Mouse (Mus musculus) MEL (cell line): ENCODE measurements at regions not wholly inside any gene's neighbourhood (a gene's known extent, or its start where the extent isn't known, plus 50 kb on each side); places are given as distances from the start of the nearest gene placed in this dataset.
"Not testable (repeated sequence)": the region's sequence is repeated elsewhere in the genome, so short reads cannot be mapped to it uniquely, and the experiment has no call there.

Source experiments
- DNase-seq: peaks from one replicate; pipeline ENCODE4 v3.0.0; 2011; ENCODE audit warnings: low read depth, low spot score
- H3K27ac ChIP-seq: 2 replicates; pipeline ENCODE4 v1.5.1; 2012; ENCODE audit warnings: low read depth, mild to moderate bottlenecking, control low read depth, low read length, moderate library complexity; ENCODE audit not compliant: control insufficient read depth
- H3K27me3 ChIP-seq, 2 experiments: fragments of 150-350 bp in 1 of 2; sonication (generic) in 1 of 2; 2 replicates each; pipeline ENCODE4 v1.6.1; 2012; ENCODE audit warnings: low read length in 2 of 2, mild to moderate bottlenecking in 2 of 2, improper control_type of control experiment in 1 of 2, moderate library complexity in 1 of 2; ENCODE audit not compliant: insufficient read depth in 2 of 2, control insufficient read depth in 1 of 2
- H3K36me3 ChIP-seq, 2 experiments: 2 replicates each; pipeline ENCODE4 v1.6.1; 2012 to 2014; ENCODE audit warnings: low read length in 2 of 2, improper control_type of control experiment in 1 of 2, inconsistent platforms in 1 of 2, mild to moderate bottlenecking in 1 of 2; ENCODE audit not compliant: insufficient read depth in 2 of 2, control insufficient read depth in 1 of 2
- H3K4me1 ChIP-seq, 2 experiments: fragments of 150-350 bp in 1 of 2; sonication (generic) in 1 of 2; 2 replicates each; pipeline ENCODE4 v1.6.1; 2012; ENCODE audit warnings: low read length in 2 of 2, improper control_type of control experiment in 1 of 2, mild to moderate bottlenecking in 1 of 2; ENCODE audit not compliant: insufficient read depth in 2 of 2, control insufficient read depth in 1 of 2
- H3K4me3 ChIP-seq, 2 experiments: fragments of 150-350 bp in 1 of 2; sonication (generic) in 1 of 2; 2 replicates each; pipeline ENCODE4 v1.5.1; 2012; ENCODE audit warnings: low read depth in 2 of 2, low read length in 2 of 2, mild to moderate bottlenecking in 2 of 2, moderate library complexity in 2 of 2, control low read depth in 1 of 2, improper control_type of control experiment in 1 of 2; ENCODE audit not compliant: control insufficient read depth in 1 of 2, insufficient read depth in 1 of 2
- H3K79me2 ChIP-seq: 2 replicates; pipeline ENCODE4 v1.6.1; 2012; ENCODE audit warnings: mild to moderate bottlenecking, low read length, moderate library complexity; ENCODE audit not compliant: control insufficient read depth, poor library complexity, insufficient read depth
- H3K9ac ChIP-seq: 2 replicates; pipeline ENCODE4 v1.6.1; 2012; ENCODE audit warnings: low read depth, mild to moderate bottlenecking, control low read depth, low read length, moderate library complexity; ENCODE audit not compliant: control insufficient read depth, poor library complexity, severe bottlenecking
- H3K9me3 ChIP-seq: fragments of 150-350 bp; sonication (generic); replicated peaks from 2 replicates; pipeline ENCODE4 v1.6.1; 2012; ENCODE audit warnings: mild to moderate bottlenecking, low read length, improper control_type of control experiment, moderate library complexity; ENCODE audit not compliant: insufficient read depth
- BHLHE40 ChIP-seq: IDR thresholded peaks from 2 replicates; pipeline ENCODE4 v1.6.1; 2012; ENCODE audit warnings: low read depth, mild to moderate bottlenecking, inconsistent platforms, low read length, improper control_type of control experiment, borderline replicate concordance
- CHD2 ChIP-seq: IDR thresholded peaks from 2 replicates; pipeline ENCODE4 v1.6.1; 2011; ENCODE audit warnings: low read length, improper control_type of control experiment
- CTCF ChIP-seq, 3 experiments: IDR thresholded peaks in 2 of 3; conservative IDR thresholded peaks in 1 of 3; 2 replicates each; pipeline ENCODE4 v1.5.1; 2011 to 2012; ENCODE audit warnings: low read length in 3 of 3, low read depth in 2 of 3, mild to moderate bottlenecking in 2 of 3, improper control_type of control experiment in 1 of 3, inconsistent platforms in 1 of 3, mixed read lengths in 1 of 3, moderate library complexity in 1 of 3; ENCODE audit not compliant: control insufficient read depth in 1 of 3, insufficient read depth in 1 of 3, poor library complexity in 1 of 3, severe bottlenecking in 1 of 3
- E2F4 ChIP-seq: IDR thresholded peaks from 2 replicates; pipeline ENCODE4 v1.6.1; 2011; ENCODE audit warnings: low read depth, low read length, improper control_type of control experiment, borderline replicate concordance
- GABPA ChIP-seq: IDR thresholded peaks from 2 replicates; pipeline ENCODE4 v1.6.1; 2012; ENCODE audit warnings: low read depth, mild to moderate bottlenecking, inconsistent platforms, low read length, improper control_type of control experiment, moderate library complexity
- GATA1 ChIP-seq: IDR thresholded peaks from 2 replicates; pipeline ENCODE4 v1.6.1; 2011; ENCODE audit warnings: low read depth, low read length, improper control_type of control experiment
- MEF2A ChIP-seq: IDR thresholded peaks from 2 replicates; pipeline ENCODE4 v1.6.1; 2014; ENCODE audit warnings: low read depth, mild to moderate bottlenecking, inconsistent platforms, low read length, improper control_type of control experiment; ENCODE audit not compliant: poor library complexity, insufficient replicate concordance, severe bottlenecking; ENCODE audit errors: extremely low read depth
- MYC ChIP-seq: IDR thresholded peaks from 2 replicates; pipeline ENCODE4 v1.6.1; 2011; ENCODE audit warnings: low read depth, mild to moderate bottlenecking, low read length, improper control_type of control experiment, moderate library complexity
- NELFE ChIP-seq: IDR thresholded peaks from 2 replicates; pipeline ENCODE4 v1.6.1; 2011; ENCODE audit warnings: low read depth, low read length, improper control_type of control experiment
- POLR2A ChIP-seq, 2 experiments: IDR thresholded peaks; 2 replicates each; pipeline ENCODE4 v1.6.1; 2011 to 2012; ENCODE audit warnings: low read length in 2 of 2, mild to moderate bottlenecking in 2 of 2, control low read depth in 1 of 2, improper control_type of control experiment in 1 of 2, low read depth in 1 of 2, moderate library complexity in 1 of 2; ENCODE audit not compliant: control insufficient read depth in 1 of 2, insufficient read depth in 1 of 2, poor library complexity in 1 of 2
- POLR2AphosphoS2 ChIP-seq: IDR thresholded peaks from 2 replicates; pipeline ENCODE4 v1.6.1; 2011; ENCODE audit warnings: low read length, improper control_type of control experiment
- POLR2AphosphoS5 ChIP-seq: IDR thresholded peaks from 2 replicates; pipeline ENCODE4 v1.6.1; 2012; ENCODE audit warnings: low read depth, borderline replicate concordance, mild to moderate bottlenecking, inconsistent platforms, low read length, moderate library complexity, mixed read lengths
- SMC3 ChIP-seq: IDR thresholded peaks from 2 replicates; pipeline ENCODE4 v1.6.1; 2011; ENCODE audit warnings: low read depth, low read length, improper control_type of control experiment
- TAL1 ChIP-seq: IDR thresholded peaks from 2 replicates; pipeline ENCODE4 v1.6.1; 2012; ENCODE audit warnings: mild to moderate bottlenecking, inconsistent platforms, low read length, moderate library complexity, mixed read lengths
- UBTF ChIP-seq: IDR thresholded peaks from 2 replicates; pipeline ENCODE4 v1.6.1; 2012; ENCODE audit warnings: low read depth, mild to moderate bottlenecking, inconsistent platforms, low read length, improper control_type of control experiment, moderate library complexity, borderline replicate concordance; ENCODE audit not compliant: insufficient read depth
- ZC3H11A ChIP-seq: IDR thresholded peaks from 2 replicates; pipeline ENCODE4 v1.6.1; 2012; ENCODE audit warnings: low read depth, mild to moderate bottlenecking, inconsistent platforms, low read length, improper control_type of control experiment
- ZKSCAN1 ChIP-seq: IDR thresholded peaks from 2 replicates; pipeline ENCODE4 v1.6.1; 2012; ENCODE audit warnings: low read depth, mild to moderate bottlenecking, inconsistent platforms, low read length, improper control_type of control experiment, moderate library complexity
- ZMIZ1 ChIP-seq: IDR thresholded peaks from 2 replicates; pipeline ENCODE4 v1.6.1; 2012; ENCODE audit warnings: low read depth, mild to moderate bottlenecking, inconsistent platforms, low read length, improper control_type of control experiment, moderate library complexity

GRCm38 (mm10) chr3:39857214-39857839, 673.8 kb upstream of the Intu start:
- Histone ChIP-seq H3K4me3 (no peak overlapping the region), H3K27me3 (no peaks in the 10 kb centered on the region), H3K4me1 (no peaks in the 10 kb centered on the region), H3K79me2 (no peaks in the 10 kb centered on the region), H3K27ac (no peak overlapping the region), H3K36me3 (no peaks in the 10 kb centered on the region), H3K9me3 (no peaks in the 10 kb centered on the region), H3K9ac (no peak overlapping the region)
- DNase-seq, result no peak
- TF ChIP-seq ZC3H11A (no peak), MYC (no peak), MEF2A (no peak), POLR2AphosphoS2 (no peak), POLR2AphosphoS5 (no peak), GATA1 (no peak), E2F4 (no peak), SMC3 (no peak), CTCF (IDR thresholded peaks at IDR 0.05 in 2 of 3, conservative IDR thresholded peaks at IDR 0.05 in 1 of 3; ENCODE audit: control insufficient read depth in 1 of 3, insufficient read depth in 1 of 3, low read depth in 2 of 3, low read length in 3 of 3, poor library complexity in 1 of 3, severe bottlenecking in 1 of 3) (no peak), GABPA (no peak), UBTF (no peak), NELFE (no peak), ZKSCAN1 (no peak), TAL1 (no peak), CHD2 (no peak), ZMIZ1 (no peak), BHLHE40 (no peak), POLR2A (IDR thresholded peaks at IDR 0.05; ENCODE audit: control insufficient read depth in 1 of 2, insufficient read depth in 1 of 2, low read depth in 1 of 2, low read length in 2 of 2, poor library complexity in 1 of 2) (no peak)

- H3K27me3 ChIP-seq, H3K4me3 ChIP-seq, H3K4me1 ChIP-seq, H3K9me3 ChIP-seq, H3K79me2 ChIP-seq, DNase-seq, H3K9ac ChIP-seq, H3K36me3 ChIP-seq, H3K27ac ChIP-seq: not testable (repeated sequence)
Measured at GRCm38 (mm10) chr3:39876046-39876445, 655.0 kb upstream of the Intu start.
